Mouse (Mus musculus) ES-E14 (cell line): ENCODE measurements at regions not wholly inside any gene's neighbourhood (a gene's known extent, or its start where the extent isn't known, plus 50 kb on each side); places are given as distances from the start of the nearest gene placed in this dataset.

Experiments used
- DNase-seq: peaks from one replicate; pipeline ENCODE4 v3.0.0-alpha.2; 2013; ENCODE audit warnings: low read depth, low spot score
- H3K27ac ChIP-seq: 2 replicates; pipeline ENCODE4 v1.5.1; 2012; ENCODE audit warnings: low read depth, mild to moderate bottlenecking, low read length, moderate library complexity, mixed read lengths; ENCODE audit not compliant: poor library complexity, insufficient read depth, severe bottlenecking
- H3K36me3 ChIP-seq: 2 replicates; pipeline ENCODE4 v1.6.1; 2012; ENCODE audit warnings: mild to moderate bottlenecking, low read length, moderate library complexity, mixed read lengths; ENCODE audit not compliant: control insufficient read depth, poor library complexity, insufficient read depth, severe bottlenecking
- H3K4me1 ChIP-seq, 2 experiments: fragments of 150-350 bp in 1 of 2; sonication (generic) in 1 of 2; 2 replicates each; pipeline ENCODE4 v1.6.1; 2012; ENCODE audit warnings: low read length in 2 of 2, mild to moderate bottlenecking in 1 of 2, mixed read lengths in 1 of 2; ENCODE audit not compliant: control insufficient read depth in 2 of 2, insufficient read depth in 2 of 2, poor library complexity in 1 of 2
- H3K4me3 ChIP-seq, 2 experiments: fragments of 150-350 bp in 1 of 2; sonication (generic) in 1 of 2; 2 replicates each; pipeline ENCODE4 v1.5.1; 2012; ENCODE audit warnings: low read length in 2 of 2, low read depth in 1 of 2, mild to moderate bottlenecking in 1 of 2, mixed read lengths in 1 of 2; ENCODE audit not compliant: insufficient read depth in 1 of 2, poor library complexity in 1 of 2, severe bottlenecking in 1 of 2
- H3K9ac ChIP-seq: 2 replicates; pipeline ENCODE4 v1.6.1; 2012; ENCODE audit warnings: low read depth, mild to moderate bottlenecking, low read length, mixed read lengths; ENCODE audit not compliant: poor library complexity, insufficient read depth, severe bottlenecking
- H3K9me3 ChIP-seq: fragments of 150-350 bp; sonication (generic); 2 replicates; pipeline ENCODE4 v1.6.1; 2012; ENCODE audit warnings: low read depth, mild to moderate bottlenecking, low read length; ENCODE audit not compliant: control insufficient read depth, insufficient read depth
- CHD2 ChIP-seq: IDR thresholded peaks from 2 replicates; pipeline ENCODE4 v1.6.1; 2014; ENCODE audit warnings: mild to moderate bottlenecking, low read depth, low read length, inconsistent platforms
- HCFC1 ChIP-seq: IDR thresholded peaks from 2 replicates; pipeline ENCODE4 v1.6.1; 2012; ENCODE audit warnings: low read length, inconsistent platforms, borderline replicate concordance; ENCODE audit not compliant: insufficient read depth
- MAFK ChIP-seq: IDR thresholded peaks from 2 replicates; pipeline ENCODE4 v1.6.1; 2014; ENCODE audit warnings: mild to moderate bottlenecking, low read depth, low read length, inconsistent platforms; ENCODE audit not compliant: insufficient read depth
- ZC3H11A ChIP-seq: IDR thresholded peaks from 2 replicates; pipeline ENCODE4 v1.6.1; 2012; ENCODE audit warnings: low read depth, mild to moderate bottlenecking, inconsistent platforms, low read length, borderline replicate concordance
- ZNF384 ChIP-seq: IDR thresholded peaks from 2 replicates; pipeline ENCODE4 v1.6.1; 2012; ENCODE audit warnings: low read depth, low read length, inconsistent platforms
- in situ Hi-C, 2 experiments: fragments of 600-800 bp; cut with MboI; formaldehyde crosslinking; loops; one replicate each; pipeline ENCODE4 v1.15.1; 2025; ENCODE audit warnings: low sequenced_read_pairs in 2 of 2, inconsistent platforms in 1 of 2; ENCODE audit not compliant: unreplicated experiment in 2 of 2

DNA sequence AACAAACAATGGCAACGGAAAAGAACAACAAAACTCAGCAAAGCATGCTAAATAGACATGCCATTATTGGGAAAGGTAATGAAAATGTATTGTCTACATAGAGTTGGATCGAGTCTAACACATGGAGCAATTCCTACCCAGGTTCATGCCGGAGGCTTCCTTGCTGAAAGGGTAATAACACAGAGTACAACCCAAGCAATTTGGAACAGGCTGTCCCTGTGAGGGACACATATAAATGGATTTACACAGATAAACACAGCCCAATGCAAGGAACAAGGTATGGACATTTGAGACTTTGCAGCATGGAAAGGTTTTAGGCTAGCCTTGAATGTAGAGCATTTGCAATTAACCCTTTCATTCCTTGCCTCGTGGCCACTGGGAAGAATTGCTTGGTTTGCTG lies 158.6 kb upstream of the Gm11146 start:
- H3K4me1 ChIP-seq, result no peaks in the 10 kb centered on the region
- TF ChIP-seq ZNF384 (no peak), MAFK (no peak), HCFC1 (no peak), CHD2 (no peak), ZC3H11A (no peak)
- in situ Hi-C loops, result no loop called here
- DNase-seq, result no peak
- H3K9me3 ChIP-seq, result no peaks in the 10 kb centered on the region
- H3K4me3 ChIP-seq, result no peak overlapping the region
- H3K27ac ChIP-seq, result no peak overlapping the region
- H3K9ac ChIP-seq, result no peak overlapping the region
- H3K36me3 ChIP-seq, result no peaks in the 10 kb centered on the region

DNA sequence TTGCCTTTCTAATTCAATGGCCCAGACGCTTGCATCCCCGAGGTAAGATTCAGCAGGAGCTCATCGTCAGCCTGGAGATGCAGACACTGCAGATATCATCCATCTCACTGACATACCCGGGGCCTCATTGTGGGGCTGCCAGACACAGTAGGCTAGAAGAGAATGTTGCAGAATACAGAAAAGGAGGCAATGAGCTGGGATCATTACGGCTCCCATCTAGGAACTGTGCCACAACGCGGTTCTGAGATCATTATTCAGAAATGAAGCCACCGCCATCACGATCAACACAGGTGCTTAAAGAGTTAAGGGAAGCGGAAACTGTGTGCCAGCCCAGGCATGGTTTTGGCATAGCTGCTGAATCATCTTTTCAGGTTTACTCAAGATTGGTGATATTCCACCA lies 158.1 kb upstream of the Gm11146 start:
- Histone ChIP-seq H3K4me1 (no peaks in the 10 kb centered on the region), H3K9ac (no peak overlapping the region), H3K4me3 (no peak overlapping the region), H3K9me3 (no peaks in the 10 kb centered on the region), H3K36me3 (no peaks in the 10 kb centered on the region), H3K27ac (no peak overlapping the region)
- TF ChIP-seq ZC3H11A, result no peak
- TF ChIP-seq MAFK, result no peak
- TF ChIP-seq ZNF384, result no peak
- no peak for TF ChIP-seq CHD2
- TF ChIP-seq HCFC1, result no peak
- DNase-seq, result no peak
- in situ Hi-C loops, result no loop called here

- H3K9ac ChIP-seq, result no peak overlapping the region
- no peaks in the 10 kb centered on the region for H3K9me3 ChIP-seq
- no peaks in the 10 kb centered on the region for H3K36me3 ChIP-seq
- no peak overlapping the region for H3K27ac ChIP-seq
- TF ChIP-seq HCFC1 (no peak), ZC3H11A (no peak), MAFK (no peak), CHD2 (no peak), ZNF384 (no peak)
- H3K4me3 ChIP-seq, result no peak overlapping the region
- DNase-seq, result no peak
- H3K4me1 ChIP-seq, result no peaks in the 10 kb centered on the region
- in situ Hi-C loops, result no loop called here
Observed at GRCm38 (mm10) chr16:77754882-77755281, 153.0 kb upstream of the Gm11146 start.

GRCm38 (mm10) chr16:77749474-77749873 lies 147.6 kb upstream of the Gm11146 start:
- no peak for TF ChIP-seq HCFC1
- TF ChIP-seq ZNF384, result no peak
- no peak for TF ChIP-seq CHD2
- TF ChIP-seq MAFK, result no peak
- no peak for TF ChIP-seq ZC3H11A
- in situ Hi-C loops, result no loop called here
- Histone ChIP-seq H3K36me3 (no peaks in the 10 kb centered on the region), H3K9ac (no peak overlapping the region), H3K27ac (no peak overlapping the region), H3K4me3 (no peak overlapping the region), H3K9me3 (no peaks in the 10 kb centered on the region), H3K4me1 (no peaks in the 10 kb centered on the region)
- no peak for DNase-seq

DNA sequence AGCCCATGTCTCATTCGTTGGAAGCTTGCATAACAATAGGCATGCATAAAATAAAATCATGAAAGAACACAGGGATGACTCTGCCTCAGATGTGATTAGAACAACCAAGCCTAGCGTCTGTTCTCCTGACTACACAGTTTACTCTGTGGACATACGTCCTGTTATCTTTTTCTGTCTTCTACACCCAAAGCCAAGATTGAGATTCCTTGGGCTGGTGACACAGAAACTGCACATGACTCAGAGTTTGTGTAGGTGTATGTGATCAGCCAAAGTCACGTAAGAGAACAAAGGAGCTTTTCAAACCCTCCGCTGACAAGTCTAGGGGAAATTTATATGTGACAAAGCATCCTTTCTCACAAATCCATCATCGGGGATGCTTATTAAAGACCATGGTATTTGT lies 141.9 kb upstream of the Gm11146 start:
- H3K4me1 ChIP-seq, result no peaks in the 10 kb centered on the region
- DNase-seq, result no peak
- no peak overlapping the region for H3K4me3 ChIP-seq
- TF ChIP-seq ZC3H11A, result no peak
- no peak for TF ChIP-seq HCFC1
- TF ChIP-seq MAFK, result no peak
- TF ChIP-seq ZNF384, result no peak
- no peak for TF ChIP-seq CHD2
- no peaks in the 10 kb centered on the region for H3K9me3 ChIP-seq
- in situ Hi-C loops, result no loop called here
- H3K36me3 ChIP-seq, result no peaks in the 10 kb centered on the region
- H3K9ac ChIP-seq, result no peak overlapping the region
- no peak overlapping the region for H3K27ac ChIP-seq
